Mouse (Mus musculus) erythroblast, adult 5-6 weeks (primary cell): ENCODE results near the gene Bmyc. TPM values are rescaled to one million over a fixed set of nuclear protein-coding genes. Genes with fewer than 3 reads are reported as not detected.
"Not testable (repeated sequence)": the region's sequence is repeated elsewhere in the genome, so short reads cannot be mapped to it uniquely, and the experiment has no call there.

Source experiments
- ATAC-seq: replicated peaks from 2 replicates; pipeline ENCODE4 v1.8.0; 2016; ENCODE audit warnings: moderate number of reproducible peaks, mild to moderate bottlenecking, moderate TSS enrichment, inconsistent platforms; ENCODE audit not compliant: poor library complexity, low FRiP score, severe bottlenecking
- total RNA-seq, 2 experiments: library from RNA; stranded (forward) in 1 of 2; stranded (reverse) in 1 of 2; fragments of 150-400 nt in 1 of 2; fragments of 200-764, 138-1000 nt in 1 of 2; gene quantifications; 2 replicates each; pipeline versions ENCODE4 v1.2.3 to v1.2.4; 2015 to 2017; ENCODE audit warnings: low replicate concordance in 2 of 2

The Bmyc gene
- total RNA-seq (2015; ENCODE audit: low replicate concordance), result 1.5 and 2.3 TPM in 2 replicates
- total RNA-seq (2017; ENCODE audit: low replicate concordance), result not detected in 2 replicates

- no peak for ATAC-seq
Measured at GRCm38 (mm10) chr2:25706643-25707481, at the start of gene Bmyc. Gene Bmyc, plus strand, starts transcription at chr2:25706739.

GRCm38 (mm10) chr2:25657246-25657645 lies 49.3 kb upstream of the Bmyc start:
- ATAC-seq, result no peak

DNA sequence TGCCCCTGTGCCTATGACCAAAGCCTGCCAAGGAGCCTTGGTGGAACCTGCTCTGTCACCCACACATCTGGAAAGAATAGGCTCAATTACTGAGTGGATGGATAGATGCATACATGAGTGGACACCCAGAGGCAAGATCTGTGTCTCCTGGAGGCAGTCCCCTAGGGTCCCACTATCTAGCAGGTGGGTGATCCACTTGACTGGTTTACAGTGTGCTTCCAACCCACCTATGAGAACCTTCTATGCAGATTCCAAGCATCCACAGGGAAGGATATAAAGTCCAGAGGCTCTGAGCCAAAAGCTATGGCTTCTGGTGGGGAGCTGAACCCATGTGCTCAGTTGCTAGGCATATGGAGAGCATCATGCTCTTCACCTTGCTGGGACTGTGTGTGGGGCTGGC lies 48.9 kb upstream of the Bmyc start, which contains the start of gene Lcn5:
Gene Lcn5, plus strand, starts transcription at position 301 of the 400 bp plus-strand sequence.
- no peak for ATAC-seq

GRCm38 (mm10) chr2:25660279-25660678 lies 46.3 kb upstream of the Bmyc start:
- ATAC-seq, result no peak

- no peak for ATAC-seq
Measured at GRCm38 (mm10) chr2:25661245-25661970, 45.1 kb upstream of the Bmyc start.

DNA sequence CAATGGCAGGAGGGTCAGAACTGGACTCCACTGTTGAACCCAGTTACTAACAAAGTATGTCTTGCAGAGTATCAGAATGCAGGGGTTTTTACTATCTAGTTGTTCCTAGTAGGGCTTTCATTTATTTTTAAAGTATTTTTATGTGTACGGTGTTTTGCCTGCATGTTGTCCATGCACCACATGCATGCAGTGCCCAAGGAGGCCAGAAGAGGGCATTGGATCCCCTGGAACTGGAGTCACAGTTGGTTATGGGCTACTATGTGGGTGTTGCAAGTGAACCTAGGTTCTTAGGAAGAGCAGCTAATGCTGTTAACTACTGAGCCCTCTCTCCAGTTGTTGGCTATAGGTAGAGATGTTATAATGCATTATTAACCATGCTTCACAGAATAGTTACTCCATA lies 43.0 kb upstream of the Bmyc start:
- no peak for ATAC-seq

GRCm38 (mm10) chr2:25664125-25664524 lies 42.4 kb upstream of the Bmyc start:
- ATAC-seq, result no peak

GRCm38 (mm10) chr2:25666516-25666915 lies 40.0 kb upstream of the Bmyc start:
- no peak for ATAC-seq

GRCm38 (mm10) chr2:25676486-25676885 lies 30.1 kb upstream of the Bmyc start, which contains the start of gene Lcn6:
Gene Lcn6, plus strand, starts transcription at chr2:25676786.
- no peak for ATAC-seq

- no peak for ATAC-seq
Measured at GRCm38 (mm10) chr2:25679559-25679958, 27.0 kb upstream of the Bmyc start.

DNA sequence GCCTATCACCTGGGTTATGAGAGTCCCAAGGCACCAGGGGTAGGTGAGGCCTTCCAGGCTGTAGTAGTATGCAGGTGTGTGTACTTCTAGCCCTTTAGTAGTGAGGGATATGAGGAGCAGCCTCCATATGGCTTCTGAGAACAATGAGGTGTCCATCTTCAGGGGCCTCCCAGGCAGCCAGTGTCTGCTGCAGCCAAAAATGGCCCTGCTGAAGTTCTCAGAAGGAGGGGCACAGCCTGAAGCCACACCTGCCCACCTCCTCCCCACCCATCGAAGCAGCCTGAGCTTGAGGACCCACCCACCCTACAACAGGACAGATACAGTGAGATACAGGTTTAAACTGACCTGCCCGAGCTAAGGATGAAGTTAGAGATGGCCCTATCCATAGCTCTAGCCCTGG lies 24.1 kb upstream of the Bmyc start, which contains the start of gene Lcn10:
Gene Lcn10, plus strand, starts transcription at position 301 of the 400 bp plus-strand sequence.
- ATAC-seq, result no peak

DNA sequence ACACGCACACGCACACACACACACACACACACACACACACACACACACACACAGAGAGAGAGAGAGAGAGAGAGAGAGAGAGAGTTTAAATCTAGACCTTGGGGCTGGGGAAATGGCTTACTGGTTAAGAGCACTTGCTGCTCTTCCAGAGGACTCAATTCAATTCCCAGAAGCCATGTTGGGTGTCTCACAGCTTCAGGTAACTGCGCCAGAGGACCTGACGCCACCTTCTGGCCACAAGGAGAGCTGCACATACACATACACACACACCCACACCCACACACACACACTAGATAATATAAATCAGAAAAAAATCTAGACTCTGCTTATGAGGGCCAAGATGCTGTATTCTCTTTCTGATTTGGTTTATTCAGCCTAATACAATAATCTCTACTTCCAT lies 19.6 kb upstream of the Bmyc start:
- no peak for ATAC-seq

- peak; percentile 54; the same call in 1 of the 2 replicates for ATAC-seq
Measured at GRCm38 (mm10) chr2:25694605-25695004, 11.9 kb upstream of the Bmyc start.

- no peak for ATAC-seq
Measured at GRCm38 (mm10) chr2:25696951-25697350, 9.6 kb upstream of the Bmyc start.

DNA sequence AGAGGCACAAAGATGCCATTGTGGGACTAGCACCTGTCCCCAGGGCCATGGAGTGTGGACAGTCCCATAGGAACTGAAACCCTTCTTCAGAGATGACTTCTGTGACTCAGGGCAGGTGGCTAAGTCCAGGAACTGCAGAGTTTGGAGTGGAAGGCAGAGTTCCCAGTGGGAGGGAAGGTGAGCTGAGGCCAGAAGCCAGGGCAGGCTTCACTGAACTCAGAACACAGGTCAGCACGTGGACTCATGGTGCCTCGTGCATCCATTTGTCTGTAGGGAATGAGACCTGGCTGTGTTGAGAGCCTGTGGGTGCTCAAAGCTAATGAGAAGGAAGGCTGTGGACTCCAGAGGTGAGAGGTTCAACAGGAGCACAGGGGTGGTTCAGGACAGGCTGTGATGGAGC lies 7.8 kb upstream of the Bmyc start:
- no peak for ATAC-seq

GRCm38 (mm10) chr2:25699743-25700142 lies 6.8 kb upstream of the Bmyc start, which contains the start of gene Obp2a:
Gene Obp2a, plus strand, starts transcription at chr2:25700043.
- ATAC-seq, result not testable (repeated sequence)

- no peak for ATAC-seq
Measured at GRCm38 (mm10) chr2:25701001-25701400, 5.5 kb upstream of the Bmyc start.

- no peak for ATAC-seq
Measured at GRCm38 (mm10) chr2:25703706-25704105, 2.8 kb upstream of the Bmyc start.

GRCm38 (mm10) chr2:25708121-25708520 lies 1.6 kb downstream of the Bmyc start:
- ATAC-seq, result no peak

GRCm38 (mm10) chr2:25709056-25709455 lies 2.5 kb downstream of the Bmyc start:
- not testable (repeated sequence) for ATAC-seq

DNA sequence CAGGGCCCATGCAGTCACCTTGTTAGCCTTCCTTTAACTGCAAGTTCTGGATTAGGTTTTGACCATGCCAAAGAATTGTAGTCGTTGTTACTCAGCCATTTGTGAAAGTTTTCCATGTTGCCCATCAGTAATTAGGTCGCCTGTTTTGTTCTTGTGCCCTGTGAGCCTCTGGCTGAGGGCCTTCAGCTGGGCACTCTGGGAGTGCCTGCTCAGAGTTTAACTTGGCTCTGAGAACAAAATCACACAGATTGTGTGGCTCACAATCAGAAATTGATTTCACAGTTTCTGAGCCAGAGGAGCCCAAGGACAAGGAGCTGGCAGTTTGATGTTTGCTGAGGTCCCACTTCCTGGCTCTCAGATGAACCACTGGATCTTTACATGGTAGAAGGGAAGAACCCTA lies 3.3 kb downstream of the Bmyc start:
- ATAC-seq, result not testable (repeated sequence)
